Mouse (Mus musculus): ENCODE measurements around the gene Sohlh1.

The Sohlh1 gene

DNA sequence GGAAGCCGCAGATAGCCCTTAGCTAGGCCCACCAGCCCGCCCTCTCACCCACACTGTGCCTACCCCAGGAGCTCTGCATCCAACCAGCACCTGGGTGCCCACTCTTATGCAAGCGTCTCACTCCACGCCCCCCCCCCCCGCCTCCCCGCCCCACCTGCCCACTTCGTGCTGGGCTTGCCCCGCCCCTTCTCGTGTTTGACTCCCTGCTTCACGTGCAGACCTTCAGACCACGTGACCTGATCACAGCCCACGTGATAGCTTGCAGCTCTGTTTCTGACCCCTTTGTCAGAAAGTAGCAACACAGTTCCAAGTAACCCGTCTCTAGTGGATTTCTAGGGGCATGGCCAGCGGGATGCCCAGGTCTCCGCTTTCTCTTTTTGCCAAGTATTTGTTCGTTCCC, at the start of gene Sohlh1:
TSS of gene Sohlh1 (minus strand) at position 23 of the 400 bp plus-strand sequence.
- no peak for DNase-seq (ENCODE audit: low spot score)

DNA sequence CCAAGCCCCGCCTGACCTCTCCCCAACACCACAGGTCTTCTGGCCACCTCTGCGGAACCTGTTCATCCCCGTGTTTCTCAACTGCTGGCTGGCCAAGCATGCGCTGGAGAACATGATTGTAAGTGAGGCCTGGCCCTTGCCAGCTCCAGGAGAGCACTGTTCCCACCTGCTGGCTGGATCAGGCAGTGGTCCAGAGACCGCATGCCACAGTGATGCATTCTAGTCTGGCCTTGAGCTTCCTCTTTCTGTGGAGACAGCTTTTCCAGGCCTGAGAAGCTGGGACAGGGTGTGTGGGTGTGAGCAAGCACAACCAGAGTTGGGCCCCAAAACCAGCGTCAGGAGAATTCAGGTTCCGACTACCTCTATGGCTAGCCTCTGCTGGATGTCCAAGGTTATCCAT, 45.4 kb upstream of the Sohlh1 start:
- DNase-seq (ENCODE audit: low spot score) = no peak

DNA sequence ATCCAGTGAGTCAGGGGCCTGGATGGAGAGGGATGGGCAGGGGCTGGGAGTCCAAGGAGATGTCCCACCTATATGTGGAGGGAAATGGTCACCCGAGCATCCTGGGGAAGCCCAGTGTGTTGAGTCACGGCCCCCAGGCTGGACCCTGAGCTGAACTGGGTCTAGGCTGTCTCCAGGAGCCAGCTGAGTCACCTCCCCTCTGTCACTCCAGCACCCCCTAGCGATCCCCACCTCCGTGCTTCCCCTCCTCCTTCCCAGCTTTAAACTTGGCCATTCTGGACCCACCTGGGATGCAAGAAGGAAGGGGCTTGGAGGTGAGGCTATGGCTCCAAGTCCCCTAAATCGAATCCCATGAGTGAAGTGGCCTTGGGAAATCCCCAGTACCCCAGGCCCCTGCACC, 41.1 kb upstream of the Sohlh1 start:
- no peak for DNase-seq (ENCODE audit: low spot score)

DNA sequence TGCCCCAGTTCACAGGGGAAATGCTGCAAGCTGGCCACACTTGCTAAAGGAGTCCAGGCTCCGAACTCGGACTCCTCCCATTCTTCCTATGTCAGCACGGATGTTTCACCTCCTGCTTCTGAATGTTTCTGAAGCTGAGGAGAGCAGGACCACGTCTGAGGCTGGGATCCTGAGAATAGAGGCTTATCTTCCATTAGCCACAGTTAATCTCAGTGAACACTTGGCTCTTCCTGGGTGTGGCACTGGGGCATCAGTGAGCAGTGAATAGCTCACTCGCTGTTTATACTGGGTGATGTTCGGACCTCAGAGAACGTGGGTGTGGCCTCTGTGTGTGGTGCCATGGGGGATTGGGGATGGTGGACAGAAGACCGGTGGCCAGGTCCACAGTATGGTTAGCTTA, 40.2 kb upstream of the Sohlh1 start:
- DNase-seq (ENCODE audit: low spot score) = no peak

DNA sequence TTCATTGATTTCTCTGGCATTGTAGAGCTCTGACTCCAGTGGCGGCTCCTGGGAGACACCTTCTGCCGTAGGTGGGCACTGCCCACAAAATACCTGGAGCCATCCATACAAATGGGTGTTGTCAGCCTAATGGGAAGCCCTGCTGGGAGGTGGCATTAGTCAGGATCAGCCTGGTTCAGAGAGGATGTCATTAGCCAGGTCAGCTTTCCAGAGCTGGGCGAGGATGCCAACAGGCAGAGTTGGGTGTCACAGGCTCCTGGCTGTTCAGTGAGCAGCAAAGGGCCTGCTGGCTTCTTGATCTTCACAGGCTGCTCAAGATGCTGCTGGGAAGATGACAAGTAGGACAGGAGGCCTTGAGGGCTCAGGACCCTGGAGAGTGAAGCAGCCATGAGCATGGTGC, 37.7 kb upstream of the Sohlh1 start:
- DNase-seq (ENCODE audit: low spot score) = no peak

DNA sequence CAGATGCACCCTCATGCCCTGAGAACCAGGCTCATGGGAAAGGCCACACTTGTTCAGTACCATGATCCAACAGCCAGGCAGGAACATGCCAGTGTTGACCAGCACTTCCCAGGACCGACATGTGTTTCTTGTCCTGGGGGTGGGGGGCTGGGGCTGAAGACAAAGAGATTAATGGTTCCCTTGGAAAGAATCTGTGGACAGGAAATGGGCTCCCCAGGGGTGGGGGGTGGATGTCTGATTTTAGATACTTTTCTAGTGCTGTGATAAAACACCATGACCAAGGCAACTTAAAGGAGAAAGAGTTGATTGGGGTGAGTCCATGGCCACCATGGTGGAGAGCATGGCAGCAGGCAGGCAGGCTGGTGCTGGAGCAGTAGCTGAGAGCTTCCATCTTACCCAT, 35.2 kb upstream of the Sohlh1 start:
- DNase-seq (ENCODE audit: low spot score) = no peak

DNA sequence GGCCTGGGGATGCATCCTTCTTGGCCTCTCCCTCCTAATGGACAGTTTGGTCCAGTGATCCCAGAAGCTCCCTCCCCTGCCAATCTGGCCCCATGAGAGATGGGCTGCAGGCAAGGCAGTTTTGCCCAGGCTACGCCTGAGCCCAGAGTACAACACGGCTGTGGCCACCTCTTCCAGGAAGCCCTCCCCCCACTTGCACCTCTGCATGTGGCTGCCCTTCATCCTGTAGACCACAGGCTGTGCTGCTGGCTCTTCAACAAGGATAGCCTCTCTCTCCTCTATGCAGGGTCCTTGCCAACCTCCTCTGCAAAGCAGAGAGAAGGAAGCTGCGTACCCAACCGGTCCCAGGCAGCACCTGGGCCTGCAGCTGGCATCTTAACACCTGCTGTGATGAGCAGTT, 32.0 kb upstream of the Sohlh1 start:
- no peak for DNase-seq (ENCODE audit: low spot score)

DNA sequence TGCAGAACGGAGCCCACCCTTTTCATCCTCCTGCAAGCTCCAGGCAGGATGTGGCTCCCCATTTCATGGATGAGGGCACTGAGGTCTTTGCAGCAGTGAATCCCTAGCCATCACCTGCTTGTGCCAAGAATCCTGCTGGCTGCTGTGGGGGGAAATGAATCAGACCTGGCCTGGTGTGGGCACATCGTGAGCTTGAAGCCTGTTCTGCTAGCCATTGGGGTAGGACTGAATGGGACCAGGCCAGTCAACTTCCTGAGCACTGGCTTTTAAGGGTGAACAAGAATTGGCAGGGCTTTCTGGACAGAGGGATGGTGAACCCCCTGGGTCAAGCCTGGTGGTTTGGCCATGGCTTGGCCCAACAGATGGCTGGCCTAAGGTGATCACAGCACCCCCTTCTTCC, 31.5 kb upstream of the Sohlh1 start:
- no peak for DNase-seq (ENCODE audit: low spot score)

DNA sequence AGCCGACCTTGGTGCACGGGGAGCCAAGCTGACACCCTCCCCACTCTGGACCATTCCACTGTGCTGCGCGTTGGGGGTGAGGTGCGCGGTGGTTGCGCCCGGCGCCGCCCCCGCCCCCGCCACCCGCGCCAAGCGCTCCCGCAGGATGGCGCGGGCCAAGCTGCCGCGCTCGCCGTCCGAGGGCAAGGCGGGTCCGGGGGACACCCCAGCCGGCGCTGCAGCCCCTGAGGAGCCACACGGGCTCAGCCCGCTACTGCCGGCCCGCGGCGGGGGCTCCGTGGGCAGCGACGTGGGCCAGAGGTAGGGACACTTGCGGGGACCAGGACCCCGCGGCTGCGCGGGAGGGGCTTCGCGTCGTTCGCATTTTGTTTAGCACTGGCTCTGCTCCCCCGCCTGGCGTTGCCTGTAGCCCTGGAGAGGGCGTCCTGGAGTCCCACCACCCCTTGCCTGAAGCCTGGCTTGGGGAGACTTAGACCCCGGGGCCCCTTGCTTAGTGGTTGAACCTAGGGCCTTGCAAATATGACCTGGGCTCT, 30.8 kb upstream of the Sohlh1 start:
- no peak for DNase-seq (ENCODE audit: low spot score)

DNA sequence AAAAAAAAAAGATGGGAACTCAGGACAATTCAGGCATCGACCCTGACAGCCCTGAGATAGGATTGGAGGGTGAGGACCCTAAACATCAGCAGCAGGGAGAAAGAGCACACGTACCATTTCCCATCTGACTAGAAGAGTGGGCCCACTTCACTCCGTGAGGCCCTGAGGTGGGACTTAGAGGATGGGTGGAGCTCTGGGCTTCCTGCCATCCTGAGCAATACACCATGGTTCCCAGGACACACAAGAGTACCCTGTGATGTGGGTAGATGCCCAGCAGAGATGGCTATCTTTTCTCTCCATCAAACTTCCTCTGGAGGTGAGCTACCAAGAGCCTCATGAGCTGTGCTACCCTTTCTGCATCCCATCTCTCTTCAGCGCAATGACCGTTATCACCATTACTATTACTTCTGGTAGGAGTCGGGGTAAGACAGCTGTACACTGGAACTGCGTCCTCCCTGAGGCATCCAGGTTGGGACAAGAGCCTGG, 30.2 kb upstream of the Sohlh1 start:
- DNase-seq (ENCODE audit: low spot score) = no peak

DNA sequence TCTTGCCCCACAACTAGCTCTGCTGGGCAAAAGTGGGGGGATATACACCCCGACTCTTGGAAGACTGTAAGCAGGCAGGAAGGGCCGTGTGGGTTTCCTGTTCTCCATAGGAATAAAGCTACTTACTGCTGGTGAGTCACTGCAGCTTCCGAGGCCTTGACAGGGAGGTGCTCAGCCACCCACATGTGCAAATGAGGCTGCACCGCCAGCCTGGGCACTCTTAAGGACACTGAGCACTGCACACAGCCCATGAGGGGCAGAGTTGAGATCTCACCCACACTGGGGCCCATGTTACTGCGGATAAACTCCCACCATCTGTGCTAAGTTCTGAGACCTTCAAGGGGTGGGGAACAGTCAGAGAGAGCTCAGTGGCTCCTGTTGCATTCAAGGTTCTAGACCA, 19.6 kb upstream of the Sohlh1 start:
- no peak for DNase-seq (ENCODE audit: low spot score)

DNA sequence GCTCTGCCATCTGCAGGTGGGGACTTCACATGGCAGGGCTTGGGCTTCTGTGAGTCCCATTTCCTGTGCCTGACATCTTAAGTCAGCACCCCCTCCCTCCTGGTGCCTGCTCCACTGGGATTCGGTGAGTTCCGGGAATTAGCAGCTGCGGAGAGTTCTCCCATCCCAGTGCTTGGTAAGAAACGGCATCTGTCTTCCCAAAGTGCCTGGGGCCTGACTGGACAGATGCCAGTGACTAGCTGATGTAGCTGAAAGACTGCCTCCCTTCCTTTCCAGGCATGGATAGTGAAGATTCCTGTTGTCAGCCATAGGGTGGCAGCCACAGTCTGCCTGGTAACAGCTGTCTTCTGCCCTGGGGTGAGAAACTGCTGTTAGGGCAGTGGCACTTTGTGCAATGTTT, 18.4 kb upstream of the Sohlh1 start:
- DNase-seq (ENCODE audit: low spot score) = no peak

DNA sequence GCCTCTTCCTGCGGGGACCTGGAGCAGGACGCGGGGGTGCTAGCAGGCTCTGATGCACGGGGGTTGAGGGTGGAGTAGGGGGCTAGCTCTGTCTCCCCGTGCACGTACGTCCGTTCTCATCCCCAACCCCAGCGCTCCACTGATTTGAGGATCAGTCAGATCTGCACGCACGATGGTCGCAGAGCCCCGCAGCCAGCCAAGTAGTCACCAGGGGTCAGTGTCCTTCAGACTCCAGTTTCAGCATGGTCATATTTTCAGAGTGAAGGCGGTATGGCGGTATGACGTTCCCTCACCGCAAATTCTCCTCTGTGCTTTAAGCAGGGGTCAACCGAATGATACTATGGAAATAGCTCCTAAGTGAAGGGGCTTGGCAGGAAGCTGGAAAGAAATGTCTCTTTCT, 17.2 kb upstream of the Sohlh1 start:
- DNase-seq (ENCODE audit: low spot score) = no peak

DNA sequence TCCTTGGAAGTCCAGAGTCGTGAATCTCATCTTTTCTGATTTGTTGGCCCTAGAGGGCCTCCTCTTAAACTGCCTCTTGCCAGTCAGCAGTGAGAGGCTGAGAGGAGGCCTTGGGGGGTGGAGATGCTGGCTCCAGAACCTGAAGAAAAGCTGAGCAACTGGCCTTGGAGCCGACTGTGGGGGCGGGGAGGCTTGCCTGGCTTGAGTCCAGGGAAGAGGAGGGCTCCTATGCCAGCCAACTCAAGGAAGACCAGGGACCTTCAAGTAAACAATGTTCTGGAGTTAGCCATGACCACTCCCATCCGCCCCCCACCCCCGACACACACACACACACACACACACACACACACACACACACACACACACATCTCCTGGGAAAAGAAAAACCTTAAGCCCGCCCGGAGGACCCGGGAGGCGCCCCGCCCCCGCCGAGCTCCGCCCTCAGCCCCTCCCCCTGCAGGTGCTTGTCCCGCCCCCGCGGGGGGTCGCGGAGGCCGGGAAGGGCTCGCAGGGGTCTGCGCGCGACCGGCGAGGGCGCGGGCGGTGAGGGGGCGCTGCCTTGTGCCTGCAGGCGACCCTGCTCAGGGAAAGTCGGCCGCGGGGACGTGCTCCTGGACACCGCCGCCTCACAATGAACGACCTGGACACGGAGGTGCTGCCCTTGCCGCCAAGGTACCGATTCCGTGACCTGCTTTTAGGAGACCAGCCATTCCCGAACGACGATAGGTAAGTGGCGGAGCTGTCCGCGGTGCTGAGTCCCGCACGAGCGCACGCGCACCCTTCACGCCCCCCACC, 16.5 kb upstream of the Sohlh1 start, which contains the start of gene Kcnt1:
TSS of gene Kcnt1 (plus strand) at position 398 of the 795 bp plus-strand sequence.
- DNase-seq (ENCODE audit: low spot score) = no peak

DNA sequence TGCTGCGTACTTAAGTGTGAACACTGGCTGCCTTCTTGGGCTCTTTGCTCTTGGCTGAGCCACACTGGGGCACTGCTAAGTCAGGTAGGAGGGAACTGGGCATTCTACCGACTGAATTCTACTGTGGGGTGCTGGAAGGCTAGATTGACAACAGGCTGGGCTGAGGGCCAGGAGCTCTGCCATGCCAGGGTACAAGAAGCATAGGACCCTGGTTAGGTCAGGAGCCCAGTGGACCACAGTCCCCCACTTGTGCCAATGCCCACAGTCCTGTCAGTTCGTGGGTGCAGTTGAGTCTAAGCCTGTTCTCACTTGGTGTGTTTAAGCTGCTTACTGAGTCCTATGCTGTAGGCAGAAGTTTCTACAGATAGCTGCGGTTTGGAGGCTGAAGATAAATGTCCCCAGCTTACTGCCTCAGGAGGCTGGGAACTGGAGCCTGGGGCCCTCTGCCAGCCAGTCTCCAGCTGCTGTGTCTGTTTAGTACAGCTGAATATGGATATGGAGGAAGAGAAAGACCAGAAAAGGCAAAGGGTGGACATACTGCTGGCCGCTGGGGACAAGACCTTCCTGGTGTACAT, 15.7 kb upstream of the Sohlh1 start:
- no peak for DNase-seq (ENCODE audit: low spot score)

DNA sequence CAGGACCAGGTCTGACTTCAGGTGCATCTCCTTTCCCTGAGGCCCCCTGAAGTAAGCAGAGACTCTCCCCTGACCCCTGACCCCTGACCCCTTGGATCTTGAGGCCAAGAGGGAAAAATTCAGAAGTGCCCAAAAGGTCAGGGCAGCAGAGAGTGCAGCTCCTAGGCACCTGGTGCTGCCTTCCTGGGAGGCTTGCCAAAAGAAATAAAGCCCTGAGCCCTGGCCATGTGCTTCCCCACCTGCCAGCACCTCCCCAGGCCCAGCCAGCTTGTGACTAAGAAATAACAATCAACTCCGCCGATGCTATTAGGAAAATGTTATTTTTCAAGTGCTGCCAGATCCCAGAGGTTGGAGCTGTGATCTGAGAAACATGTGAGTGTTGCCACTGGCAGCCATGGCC, 15.0 kb upstream of the Sohlh1 start:
- no peak for DNase-seq (ENCODE audit: low spot score)

DNA sequence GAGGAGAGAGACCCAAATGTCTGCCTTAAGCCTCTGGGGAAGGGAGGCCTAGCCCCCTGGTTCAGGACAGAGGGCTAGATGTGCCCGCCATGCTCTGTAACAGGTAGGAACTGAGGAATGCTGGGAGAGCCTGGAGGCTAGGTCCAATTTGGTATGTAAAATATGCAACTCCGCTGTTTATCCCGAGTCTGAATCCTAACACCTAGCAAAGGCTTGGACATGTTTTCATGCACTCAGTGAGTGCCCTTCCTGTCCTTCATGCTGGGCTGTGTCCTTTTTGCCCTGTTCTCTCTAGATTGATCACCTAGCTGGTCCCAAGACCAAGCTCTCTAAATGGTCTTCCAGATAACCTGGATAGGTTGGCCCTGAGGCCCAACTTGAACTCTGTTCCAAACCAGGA, 12.8 kb upstream of the Sohlh1 start:
- no peak for DNase-seq (ENCODE audit: low spot score)

DNA sequence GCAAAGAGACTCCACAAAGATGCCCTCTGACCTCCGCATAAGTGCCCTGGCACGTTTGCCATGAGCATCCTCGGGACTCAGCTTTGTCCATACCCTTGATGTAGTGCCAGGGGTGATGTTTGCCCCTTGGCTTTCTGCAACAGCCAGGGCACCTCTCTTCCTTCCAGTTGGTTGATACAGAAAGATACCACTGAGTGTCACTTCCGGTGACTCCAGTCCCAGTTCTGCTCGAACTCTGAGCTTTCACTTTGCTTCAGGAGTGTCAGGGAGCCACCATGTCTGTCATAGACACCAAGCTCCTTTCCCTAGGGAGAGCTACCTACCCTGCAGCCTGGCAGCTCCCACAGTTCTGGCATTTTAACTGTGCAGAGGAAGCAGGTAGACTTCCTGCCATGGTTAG, 7.0 kb upstream of the Sohlh1 start:
- no peak for DNase-seq (ENCODE audit: low spot score)

DNA sequence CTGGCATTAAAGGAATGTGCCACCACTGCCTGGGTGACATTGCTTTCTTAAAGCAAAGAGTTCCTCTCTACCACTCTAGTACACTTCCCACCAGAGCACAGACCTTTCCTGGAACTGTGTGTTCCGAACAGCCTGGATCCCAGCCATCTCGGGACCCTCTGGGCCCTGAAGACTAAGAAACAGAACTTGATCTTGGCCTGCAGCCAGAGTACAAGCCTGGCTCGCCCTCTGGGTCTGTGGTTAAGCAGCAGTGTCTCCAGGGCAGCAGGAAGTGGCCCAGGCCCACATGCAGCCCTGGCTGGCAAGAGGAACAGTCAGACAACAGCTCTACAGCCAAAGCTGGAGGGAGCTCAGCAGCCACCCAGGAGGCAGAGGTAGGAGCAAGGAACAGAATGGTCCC, 5.6 kb upstream of the Sohlh1 start:
- no peak for DNase-seq (ENCODE audit: low spot score)

DNA sequence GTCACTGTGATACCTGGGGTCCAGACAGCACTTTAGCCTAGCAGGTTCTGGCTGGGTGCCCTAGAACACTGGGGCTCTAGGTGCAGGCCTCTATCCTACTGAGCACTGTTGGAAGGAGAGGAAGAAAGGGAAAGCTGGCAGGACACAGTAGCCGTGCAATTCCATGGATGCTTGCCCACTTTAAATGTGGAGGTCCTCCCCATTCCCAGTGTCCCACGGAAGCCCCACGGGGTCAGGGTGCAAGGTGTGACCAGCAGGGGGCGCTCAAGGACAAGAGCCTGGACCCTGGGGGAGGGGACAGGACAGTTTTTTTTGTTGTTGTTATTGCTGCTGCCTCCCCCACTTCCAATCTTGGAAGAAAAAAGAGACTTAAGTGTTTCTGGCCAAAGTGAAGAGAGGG, 3.3 kb upstream of the Sohlh1 start:
- DNase-seq (ENCODE audit: low spot score) = no peak

DNA sequence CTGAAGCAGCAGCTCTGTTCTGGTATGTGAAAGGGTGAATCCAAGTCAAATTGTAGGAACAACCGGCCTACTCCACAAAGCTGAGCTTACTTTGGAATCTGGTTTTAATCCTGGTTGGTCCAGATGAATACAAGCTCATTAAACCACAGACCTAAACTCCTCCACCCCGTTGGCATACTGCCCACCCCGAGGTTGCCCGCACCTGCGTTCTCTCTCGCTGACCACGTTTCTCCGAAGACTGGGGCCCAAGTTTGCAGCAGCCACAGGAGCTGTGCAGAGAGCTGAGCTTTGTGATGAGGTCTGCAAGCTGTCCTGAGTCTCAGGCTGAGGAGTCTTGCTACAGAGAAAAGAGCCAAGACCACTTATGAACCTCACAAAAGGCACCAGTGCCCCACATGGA, 532 bp downstream of the Sohlh1 start:
- no peak for DNase-seq (ENCODE audit: low spot score)

DNA sequence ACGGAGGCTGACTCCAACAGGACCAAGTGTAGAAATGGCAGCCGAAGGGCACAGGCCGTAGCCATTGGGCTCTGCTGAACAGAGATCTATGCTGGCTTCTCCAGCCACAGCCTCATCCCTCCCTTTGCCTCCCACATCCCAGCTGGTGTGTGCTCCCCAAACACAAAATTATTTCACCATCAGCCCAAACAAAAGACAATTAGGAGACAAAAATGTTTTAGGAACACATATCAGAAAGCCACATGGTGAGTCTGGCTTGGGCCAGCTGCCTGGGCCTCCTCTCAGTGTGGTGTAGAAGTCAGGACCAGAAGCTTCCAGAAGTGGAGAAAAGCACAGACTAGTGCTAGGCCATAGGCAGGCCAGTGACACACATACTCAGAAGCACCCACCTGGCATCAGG, 3.0 kb downstream of the Sohlh1 start:
- no peak for DNase-seq (ENCODE audit: low spot score)

DNA sequence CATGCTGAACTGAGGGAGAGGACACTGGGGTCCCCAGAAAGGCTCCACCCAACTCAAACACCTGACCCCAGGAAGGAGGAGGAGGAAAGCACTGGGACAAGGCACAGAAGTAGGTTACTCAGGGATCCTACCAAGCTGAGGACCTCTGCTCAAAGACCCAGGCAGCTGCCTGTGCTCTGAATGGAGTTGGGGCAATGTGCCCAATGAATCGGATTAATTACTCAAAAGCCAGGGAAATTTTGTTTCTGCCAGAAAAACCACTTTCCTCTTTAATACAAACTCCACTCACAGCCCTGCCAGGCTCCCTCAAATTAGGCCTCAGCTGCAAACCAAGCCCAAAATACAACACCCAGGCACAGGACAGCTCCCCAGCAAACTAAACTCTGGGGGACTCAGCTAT, 4.3 kb downstream of the Sohlh1 start:
- no peak for DNase-seq (ENCODE audit: low spot score)

DNA sequence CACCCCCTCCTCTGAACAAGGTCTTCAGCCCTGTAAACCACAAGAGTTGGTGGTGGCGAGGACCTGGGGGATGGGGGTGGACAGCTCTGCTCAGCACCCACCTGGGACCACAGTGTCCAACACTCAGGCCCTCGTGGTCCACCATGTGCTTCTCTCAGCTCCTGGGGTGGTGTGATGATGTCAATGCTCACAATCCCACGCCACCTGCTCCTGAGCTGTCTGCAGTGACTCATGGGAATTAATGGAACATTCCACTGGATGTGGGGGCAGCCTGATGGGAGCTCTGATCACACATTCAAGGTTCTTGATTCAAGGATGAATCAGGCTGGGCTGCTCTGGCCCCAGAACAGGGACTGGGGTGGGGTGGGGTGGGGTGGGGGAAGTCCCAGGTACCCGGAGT, 4.9 kb downstream of the Sohlh1 start:
- DNase-seq (ENCODE audit: low spot score) = no peak
